Mouse (Mus musculus): ENCODE measurements around the gene Fam20a.
"Not testable (repeated sequence)": the region's sequence is repeated elsewhere in the genome, so short reads cannot be mapped to it uniquely, and the experiment has no call there.

Gene Fam20a

DNA sequence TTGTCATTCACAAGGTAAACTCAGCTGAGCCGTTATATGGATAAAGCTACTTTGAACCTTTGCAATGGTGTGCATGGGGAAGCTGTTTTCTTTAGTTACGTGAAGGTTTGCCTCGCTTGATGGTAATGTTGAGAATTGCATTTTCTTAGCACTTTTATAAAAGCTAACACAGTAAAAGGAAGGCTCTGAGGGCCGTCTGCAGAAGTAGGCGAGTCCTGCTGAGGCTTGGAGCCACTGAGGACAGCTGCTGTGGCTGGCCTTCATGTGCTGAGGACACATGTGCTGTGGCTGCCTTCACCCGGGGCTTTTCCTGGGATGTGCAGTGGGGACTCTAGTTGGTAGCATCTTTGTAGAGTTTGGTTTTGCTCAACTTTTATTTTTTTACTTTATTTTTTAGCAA is 56.7 kb downstream of the Fam20a start:
- no peak for ATAC-seq (ENCODE audit: insufficient number of reproducible peaks, low FRiP score, low TSS enrichment)

DNA sequence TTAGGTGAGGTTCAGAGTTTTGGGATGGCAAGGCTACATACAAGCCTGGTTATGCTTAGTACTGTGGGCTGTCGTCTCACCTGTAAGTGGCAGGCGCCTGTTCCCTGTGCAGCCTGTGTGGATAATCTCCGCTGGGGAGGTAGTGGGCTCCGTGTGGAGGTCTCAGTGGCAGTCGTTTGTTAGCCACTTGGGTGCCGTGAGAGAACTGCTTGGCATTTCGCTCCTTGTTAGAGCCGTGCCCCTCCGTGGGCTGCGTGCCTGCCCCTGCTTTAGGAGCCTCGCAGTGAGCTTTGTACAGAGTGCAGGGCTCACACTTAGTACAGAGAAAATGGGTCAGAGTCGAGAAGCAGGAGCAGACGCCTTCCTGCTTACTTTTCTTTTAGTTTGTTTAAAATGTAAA is 57.8 kb downstream of the Fam20a start:
- ATAC-seq (ENCODE audit: insufficient number of reproducible peaks, low FRiP score, low TSS enrichment), result no peak

DNA sequence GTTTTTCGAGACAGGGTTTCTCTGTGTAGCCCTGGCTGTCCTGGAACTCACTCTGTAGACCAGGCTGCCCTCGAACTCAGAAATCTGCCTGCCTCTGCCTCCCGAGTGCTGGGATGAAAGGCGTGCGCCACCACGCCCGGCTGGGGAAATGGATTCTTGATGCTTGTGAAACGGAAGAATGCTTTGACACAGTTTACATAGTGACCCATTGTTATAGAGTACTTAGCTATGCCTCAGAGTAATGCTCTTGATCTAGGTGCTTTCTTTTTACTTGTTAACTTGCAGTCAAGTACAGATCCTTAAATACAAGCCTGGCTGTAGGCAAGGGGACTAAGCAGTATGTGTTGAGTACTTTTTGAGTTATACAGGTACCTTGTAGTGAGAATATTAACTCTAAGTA is 61.6 kb downstream of the Fam20a start:
- not testable (repeated sequence) for ATAC-seq (ENCODE audit: insufficient number of reproducible peaks, low FRiP score, low TSS enrichment)

DNA sequence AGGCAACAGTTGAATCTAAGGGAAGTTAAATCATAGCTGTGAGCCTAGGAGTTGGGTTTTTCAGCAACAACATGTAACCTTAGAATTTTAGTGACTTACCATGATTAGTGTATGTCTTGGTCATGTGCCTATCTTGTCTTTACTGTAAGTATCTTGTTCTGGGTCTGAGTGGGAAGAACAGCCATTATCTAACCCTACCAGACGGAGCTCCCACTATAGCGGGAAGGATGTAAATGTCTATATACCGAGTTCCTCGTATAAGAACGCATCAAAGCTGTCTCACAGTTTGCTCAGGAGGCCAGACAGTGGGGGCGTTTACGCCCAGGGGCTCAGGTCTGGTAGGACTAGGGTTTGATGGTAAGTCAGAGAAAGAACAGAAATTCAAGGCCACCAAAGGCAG is 65.8 kb downstream of the Fam20a start:
- no peak for ATAC-seq (ENCODE audit: insufficient number of reproducible peaks, low FRiP score, low TSS enrichment)

DNA sequence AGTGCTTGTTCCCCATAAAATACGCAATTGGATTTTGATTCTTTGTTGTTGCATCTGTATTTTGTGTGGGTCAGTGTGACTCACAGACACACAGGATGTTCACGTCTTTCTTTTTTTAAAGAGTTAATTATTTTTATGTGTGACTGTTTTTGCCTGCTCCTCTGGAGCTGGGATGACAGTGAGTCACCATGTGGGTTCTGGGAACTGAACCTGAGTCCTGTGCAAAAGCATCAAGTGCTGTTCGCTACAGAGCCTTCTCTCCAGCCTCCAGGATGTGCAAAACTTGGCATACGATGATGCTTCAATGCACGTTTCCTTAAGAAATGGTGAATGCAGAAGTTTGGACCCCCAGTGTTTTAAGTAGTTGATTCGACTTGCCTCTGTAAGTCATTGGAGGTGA is 67.5 kb downstream of the Fam20a start:
- no peak for ATAC-seq (ENCODE audit: insufficient number of reproducible peaks, low FRiP score, low TSS enrichment)

DNA sequence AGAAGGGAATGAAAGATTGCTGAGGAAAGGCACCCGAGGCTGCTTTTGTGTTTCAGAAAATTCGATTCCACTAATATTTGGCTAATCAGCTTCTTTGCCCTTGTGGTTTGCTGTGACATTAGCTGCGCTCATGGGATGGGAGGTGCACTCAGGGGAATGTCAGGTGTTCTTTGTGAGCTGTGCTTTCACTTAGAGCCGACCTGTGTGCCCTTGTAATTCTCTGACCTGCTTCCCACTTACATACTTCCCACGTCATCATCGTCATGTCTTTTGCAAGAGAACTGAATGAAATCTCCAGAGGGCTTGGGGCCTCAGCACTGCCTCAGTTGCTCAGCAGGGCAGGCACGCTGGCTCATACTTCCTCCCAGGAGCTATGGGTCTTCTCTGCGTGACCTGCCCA is 68.9 kb downstream of the Fam20a start:
- ATAC-seq (ENCODE audit: insufficient number of reproducible peaks, low FRiP score, low TSS enrichment), result no peak

DNA sequence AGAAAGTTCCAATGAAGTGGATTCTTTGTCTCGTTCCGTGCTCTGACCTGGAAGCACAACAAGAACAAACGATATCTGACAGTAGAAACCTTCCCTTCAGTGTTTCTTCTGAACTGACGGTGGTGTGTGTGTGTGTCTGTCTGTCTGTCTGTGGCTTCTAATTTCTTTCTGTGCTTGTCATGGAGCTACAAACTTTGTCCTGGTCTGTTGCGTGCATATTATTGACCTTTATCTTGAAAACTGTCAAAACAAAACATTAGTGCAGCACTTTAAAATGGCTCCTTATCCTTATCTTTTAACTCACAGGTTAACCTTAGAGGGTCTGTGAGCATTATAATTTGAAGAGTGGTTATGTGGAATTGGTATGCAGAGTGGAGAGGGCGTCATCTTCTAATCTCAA is 69.6 kb downstream of the Fam20a start:
- no peak for ATAC-seq (ENCODE audit: insufficient number of reproducible peaks, low FRiP score, low TSS enrichment)

DNA sequence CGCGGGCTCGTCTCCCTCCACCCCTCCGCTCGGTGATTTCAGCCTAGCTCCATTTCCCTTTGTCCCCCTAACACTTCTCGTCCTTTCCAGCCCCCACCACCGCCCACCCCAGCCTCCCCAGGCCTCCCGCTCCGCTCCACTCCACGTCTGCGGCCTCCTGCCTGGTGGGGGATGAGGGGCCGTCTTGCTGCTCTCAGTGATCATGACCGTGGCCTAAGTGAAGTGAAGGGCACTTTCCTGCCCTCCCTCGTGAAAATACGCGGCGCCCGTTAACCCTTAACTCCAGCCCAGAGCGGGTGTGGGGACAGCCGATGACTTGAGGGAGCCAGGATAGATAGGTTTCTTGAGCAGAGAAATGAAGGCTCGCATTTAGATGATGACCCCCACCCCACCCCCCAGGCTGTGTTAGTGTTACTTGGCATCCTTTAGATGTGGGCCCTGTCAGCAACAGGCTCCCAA is 70.5 kb downstream of the Fam20a start:
- no peak for ATAC-seq (ENCODE audit: insufficient number of reproducible peaks, low FRiP score, low TSS enrichment)

DNA sequence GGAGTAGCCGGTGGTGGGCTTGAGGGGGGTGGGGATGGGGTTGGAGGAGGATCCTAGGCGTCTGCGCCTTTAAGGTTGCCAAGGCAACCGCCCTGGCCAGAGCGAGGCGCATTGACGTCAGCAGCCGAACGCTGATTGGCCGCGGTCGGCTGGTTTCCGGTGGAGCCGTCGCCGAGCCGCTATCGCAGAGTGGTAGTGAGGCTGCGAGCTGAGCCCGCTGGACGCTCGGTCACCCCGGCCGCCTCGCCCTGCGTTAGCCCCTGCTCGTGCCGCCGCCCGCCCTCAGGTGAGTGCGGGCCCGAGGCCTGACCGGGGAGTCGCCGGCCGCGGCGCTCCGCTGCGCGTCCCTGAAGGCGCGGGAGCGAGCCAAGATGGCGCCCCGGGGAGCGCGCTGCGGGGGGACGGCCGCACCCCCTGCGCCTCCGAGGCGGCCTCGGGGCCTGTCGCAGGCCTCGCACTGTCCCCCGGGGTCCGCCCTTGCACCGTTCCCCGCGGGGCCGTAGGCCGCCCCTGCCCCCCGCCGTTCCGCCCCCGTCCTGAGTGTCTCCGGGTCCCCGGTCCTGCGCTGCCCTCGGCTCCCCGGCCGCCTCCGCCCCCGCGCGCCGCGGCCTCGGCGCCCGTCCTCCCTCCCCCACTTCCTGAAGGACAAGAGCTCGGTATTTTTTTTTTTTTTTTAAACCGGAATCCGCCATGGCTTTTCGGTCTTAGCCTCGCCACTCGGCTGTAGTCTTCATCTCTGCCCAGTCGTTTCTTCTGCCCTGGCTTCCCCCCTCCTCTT is 71.1 kb downstream of the Fam20a start:
- ATAC-seq (ENCODE audit: insufficient number of reproducible peaks, low FRiP score, low TSS enrichment), result peak; percentile 85

DNA sequence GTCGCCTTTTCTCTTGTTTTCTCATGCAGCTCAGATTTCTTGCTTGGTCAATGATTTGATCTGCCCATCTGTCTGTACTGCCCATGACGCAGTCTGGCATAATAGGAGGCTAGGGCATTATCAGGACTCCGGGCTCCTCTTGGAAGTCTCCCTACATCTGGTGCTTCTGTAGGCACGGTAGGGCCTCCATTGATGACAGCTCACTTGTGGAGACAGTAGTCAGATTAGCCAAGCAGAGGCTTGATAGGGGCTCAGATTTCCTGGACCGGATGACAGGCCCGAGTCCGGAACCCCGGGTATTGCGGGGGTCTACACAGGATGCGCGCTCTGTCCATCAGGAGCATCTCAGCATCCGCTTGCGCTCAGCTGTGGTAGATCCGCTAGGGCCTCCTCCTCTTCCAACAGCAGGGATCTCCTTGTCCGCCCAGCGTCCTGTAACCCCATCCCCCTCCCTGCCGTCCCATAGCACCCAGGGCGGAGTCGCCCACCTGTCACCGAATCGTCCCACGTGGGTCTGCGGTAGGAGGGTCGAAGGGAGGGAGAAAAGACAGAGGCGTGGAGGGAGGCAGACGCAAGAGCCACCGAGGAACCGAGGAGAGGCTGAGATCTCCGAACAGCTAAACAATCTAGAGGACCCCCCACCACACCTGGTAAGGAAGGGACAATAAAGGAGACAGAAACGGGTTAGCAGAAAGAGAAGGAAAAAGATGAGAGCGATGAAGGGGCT is 71.9 kb downstream of the Fam20a start:
- ATAC-seq (ENCODE audit: insufficient number of reproducible peaks, low FRiP score, low TSS enrichment), result peak; percentile 84

DNA sequence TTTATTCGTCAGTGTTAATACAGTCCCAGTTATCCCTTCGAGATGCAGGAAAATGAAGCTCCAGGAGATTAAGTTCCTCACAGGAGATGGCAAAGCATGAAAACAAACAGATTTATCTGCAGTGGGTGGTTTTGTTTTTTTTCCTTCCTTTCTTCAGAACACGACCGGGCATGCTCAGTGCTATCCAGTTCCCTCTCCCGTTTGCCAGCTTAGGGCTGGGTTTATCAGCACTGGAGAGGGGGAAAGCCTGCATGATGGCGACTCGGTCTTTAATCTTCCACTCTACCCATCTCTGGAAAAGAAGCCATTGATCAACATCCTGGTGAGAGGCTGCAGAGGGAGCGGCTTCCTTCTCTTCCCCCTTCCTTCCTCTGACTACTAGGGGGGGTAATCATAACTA is 72.9 kb downstream of the Fam20a start, which contains the start of gene Prkar1a:
Gene Prkar1a (plus strand): TSS at position 200 of the 400 bp plus-strand sequence.
- ATAC-seq (ENCODE audit: insufficient number of reproducible peaks, low FRiP score, low TSS enrichment), result 0 out of 2 replicates have a peak, but pooled peaks have one; percentile 37

DNA sequence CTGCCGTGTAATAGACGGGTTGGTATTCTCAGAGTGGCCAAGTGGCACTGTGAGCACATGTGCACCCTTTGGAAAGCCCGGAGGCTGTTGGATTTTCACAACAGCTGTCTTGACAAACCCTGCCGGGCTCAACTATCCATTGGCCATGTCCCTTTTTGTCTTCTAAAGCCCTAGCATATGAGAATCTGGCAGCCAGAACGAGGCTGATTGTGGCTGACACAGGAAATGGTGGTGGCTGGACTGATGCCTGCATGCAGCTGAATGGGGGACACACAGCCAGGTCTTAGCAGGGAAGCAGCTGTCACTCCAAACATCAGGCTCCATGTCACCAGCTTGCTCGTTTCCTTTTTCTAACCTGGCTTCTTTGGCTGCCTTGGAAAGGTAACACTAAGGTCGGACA is 73.6 kb downstream of the Fam20a start:
- ATAC-seq (ENCODE audit: insufficient number of reproducible peaks, low FRiP score, low TSS enrichment), result no peak

DNA sequence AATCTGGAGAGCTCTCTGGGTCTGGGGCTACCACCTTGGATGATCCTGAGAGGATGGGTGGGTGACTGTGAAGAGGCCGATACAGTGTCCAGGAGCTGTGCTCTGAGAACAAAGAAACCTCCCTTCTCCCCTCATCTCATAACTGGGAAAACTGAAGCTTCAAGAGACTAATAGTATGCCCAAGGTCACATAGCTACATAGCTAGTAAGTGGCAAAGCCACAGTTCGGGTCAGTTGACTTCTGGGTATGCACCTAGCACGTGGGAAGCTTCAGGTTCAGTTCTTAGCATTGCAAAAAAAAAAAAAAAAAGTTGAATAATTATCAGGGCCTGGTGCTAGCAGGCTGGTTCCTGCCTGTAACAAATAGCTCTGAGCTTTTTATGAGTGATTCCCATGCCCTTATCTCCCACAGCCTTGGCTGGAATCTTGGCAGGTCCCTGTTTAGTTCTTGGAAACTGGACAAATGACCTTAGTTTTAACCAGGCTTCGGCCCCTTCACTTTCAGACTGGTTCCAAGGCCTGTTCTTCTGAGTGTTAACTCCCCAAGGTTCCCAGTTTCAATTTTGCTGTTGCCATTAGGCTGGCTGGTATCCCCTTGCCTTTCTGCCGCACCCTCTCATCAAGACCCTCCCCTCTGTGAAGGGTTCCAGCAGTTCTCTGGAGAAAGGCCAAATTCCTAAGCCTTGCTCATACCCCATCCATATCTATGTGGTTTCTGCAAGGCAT is 80.4 kb downstream of the Fam20a start:
- ATAC-seq (ENCODE audit: insufficient number of reproducible peaks, low FRiP score, low TSS enrichment), result no peak

DNA sequence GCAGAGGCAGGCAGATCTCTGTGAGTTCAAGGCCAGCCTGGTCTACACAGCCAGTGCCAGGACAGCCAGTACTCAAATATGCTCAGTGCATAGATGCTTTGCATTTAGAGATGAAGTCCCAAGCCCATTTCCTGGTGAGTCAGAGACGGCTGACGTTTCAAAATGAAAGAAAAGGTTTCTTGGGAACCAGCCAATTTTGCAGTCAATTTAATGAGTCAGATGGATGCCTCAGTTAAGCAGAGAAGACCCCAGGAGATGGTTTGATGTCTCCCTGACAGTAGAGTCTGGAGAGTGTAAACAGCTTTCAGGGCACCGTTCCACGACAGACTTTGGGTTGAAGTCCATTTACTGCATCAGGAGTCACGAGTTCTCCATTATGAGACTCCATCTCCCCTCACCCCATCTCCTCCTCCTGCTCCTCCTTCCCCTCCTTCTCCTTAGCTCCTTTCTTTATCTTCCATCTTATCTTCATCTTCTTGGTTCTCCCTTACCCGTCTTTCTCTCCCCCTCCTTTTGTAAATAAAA is 86.1 kb downstream of the Fam20a start:
- no peak for ATAC-seq (ENCODE audit: insufficient number of reproducible peaks, low FRiP score, low TSS enrichment)

DNA sequence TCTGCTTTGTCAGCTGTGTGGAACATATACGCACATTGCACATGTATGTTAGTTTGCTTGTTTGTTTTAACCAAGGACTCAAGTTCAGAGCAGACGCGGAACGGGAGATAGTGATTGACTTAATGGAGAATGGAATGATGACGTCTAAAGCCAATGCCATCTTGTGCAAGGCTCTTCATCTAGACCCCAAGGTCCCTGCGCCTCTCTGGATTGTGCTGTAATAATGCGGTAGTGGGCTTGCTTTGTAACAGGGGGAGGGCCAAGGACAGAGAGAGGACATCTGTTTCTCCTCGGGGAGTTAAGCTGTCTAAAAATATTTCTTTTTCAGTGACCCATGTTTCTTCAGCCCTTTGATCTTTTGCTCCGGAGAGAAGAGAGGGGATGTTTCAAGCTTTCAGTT is 87.2 kb downstream of the Fam20a start:
- ATAC-seq (ENCODE audit: insufficient number of reproducible peaks, low FRiP score, low TSS enrichment), result no peak

DNA sequence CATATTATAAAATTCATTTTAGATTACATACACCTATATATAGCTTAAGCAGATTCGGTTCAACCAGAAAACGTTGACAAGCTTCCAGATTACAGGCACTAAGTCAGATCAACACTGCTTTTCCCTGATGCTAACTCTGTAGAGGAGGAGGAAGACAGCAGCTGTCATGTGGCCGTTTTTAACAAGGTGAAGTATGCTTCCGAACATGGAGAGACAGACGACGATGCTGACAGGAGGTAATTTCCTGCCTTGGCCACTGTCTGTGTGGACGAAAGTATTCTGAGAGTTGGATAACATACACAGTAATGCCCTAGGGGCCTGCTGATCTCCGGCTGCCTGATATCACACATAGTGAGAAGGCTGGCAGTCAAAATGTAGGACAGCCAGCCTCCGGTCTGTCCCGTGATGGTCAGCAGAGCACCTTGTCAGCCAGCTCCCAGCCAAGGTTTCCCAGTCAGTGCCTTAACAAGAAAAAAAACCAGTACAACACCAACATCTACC is 93.0 kb downstream of the Fam20a start:
- peak; percentile 56; the same call in 1 of the 2 replicates for ATAC-seq (ENCODE audit: insufficient number of reproducible peaks, low FRiP score, low TSS enrichment)

DNA sequence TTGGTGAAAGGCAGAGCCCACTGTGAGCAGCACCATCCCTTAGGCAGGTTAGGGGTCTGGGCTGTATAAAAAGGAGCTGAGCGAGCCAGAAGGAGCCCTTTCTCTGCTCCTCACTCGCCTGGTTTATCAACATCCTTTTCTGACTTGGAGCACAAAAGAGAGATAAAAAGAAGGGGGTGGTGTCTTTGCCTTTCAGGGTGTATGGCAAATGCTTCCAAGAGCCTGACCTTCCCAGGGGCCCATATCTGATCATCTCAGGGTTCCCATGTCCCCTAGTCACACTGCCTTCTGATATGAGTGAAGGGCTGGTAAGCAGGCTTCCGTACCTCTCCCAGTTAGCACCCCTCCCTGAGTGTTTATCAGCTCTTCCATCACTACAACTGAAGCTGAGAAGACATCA is 94.0 kb downstream of the Fam20a start:
- ATAC-seq (ENCODE audit: insufficient number of reproducible peaks, low FRiP score, low TSS enrichment), result no peak

DNA sequence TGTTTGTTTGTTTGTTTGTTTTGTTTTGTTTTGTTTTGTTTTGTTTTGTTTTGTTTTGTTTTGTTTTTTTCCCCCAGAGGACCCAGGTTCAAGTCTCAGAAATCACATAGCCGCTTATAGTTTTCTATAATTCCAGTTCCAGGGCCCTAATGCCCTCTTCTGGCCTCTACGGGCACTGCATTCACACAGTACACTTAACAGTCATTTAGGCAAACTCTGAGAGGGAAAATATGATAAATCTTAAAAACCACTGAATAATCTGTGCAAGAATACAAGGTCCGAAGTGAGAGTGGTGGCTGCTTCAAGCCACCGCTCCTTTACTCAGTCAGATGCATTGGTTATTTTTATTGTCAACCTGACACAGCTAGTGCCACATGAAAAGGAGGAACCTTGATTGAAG is 94.4 kb downstream of the Fam20a start:
- ATAC-seq (ENCODE audit: insufficient number of reproducible peaks, low FRiP score, low TSS enrichment), result no peak

DNA sequence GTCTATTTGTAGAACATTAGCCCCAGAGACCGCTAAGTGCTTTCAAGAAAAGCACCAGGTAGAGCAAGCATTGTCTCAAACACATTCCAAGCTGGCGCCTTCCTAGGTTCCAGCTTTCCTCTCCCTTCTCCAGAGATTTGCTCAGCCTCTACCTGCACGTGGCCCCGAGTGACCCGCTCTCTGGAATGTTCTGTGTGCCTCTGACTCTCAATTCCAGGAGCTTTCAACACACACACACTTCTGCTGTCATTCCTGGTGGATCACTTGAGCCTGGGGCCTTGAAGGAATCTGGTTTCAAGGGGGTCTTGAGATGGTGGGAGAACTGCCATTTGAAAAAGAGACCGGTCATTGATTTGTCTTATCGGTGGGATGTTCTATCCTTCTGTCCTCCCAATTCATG is 98.8 kb downstream of the Fam20a start:
- no peak for ATAC-seq (ENCODE audit: insufficient number of reproducible peaks, low FRiP score, low TSS enrichment)

DNA sequence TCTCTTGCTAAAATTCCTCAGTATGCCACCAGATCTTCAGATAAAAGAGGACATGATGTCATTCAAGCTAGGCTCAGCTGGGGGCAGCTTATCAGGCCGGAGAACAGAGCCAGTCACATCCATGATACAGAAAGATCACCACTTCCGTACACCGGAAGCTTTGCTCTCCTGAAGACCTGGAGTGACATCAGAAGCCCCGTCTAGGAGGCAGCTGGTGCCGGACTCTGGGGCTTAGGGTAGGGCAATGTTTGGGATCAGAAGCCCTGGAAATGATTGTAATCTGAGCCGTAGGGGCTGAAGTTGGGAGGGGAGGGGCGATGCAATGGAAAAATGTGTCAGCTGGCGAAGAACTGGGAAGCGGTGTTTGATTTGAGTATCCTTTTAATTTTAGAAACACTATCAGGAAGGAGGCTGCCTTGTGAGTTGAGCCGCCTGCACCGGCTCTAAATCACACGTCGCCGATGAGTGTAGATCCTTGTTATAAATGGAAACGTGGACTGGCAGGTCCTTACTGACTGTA is 99.5 kb downstream of the Fam20a start:
- no peak for ATAC-seq (ENCODE audit: insufficient number of reproducible peaks, low FRiP score, low TSS enrichment)
